Mouse (Mus musculus) neural tube, embryonic 15.5 days (tissue): ENCODE measurements around the gene Nudt19. TPM values are rescaled to one million over a fixed set of nuclear protein-coding genes. Genes with fewer than 3 reads are reported as not detected.
"Not testable (repeated sequence)": the region's sequence is repeated elsewhere in the genome, so short reads cannot be mapped to it uniquely, and the experiment has no call there.

ENCODE experiments used
- ATAC-seq: fragments of 200-750 bp; cut with Nextera tagmentation; 2 replicates; pipeline ENCODE4 v1.8.0; 2017; ENCODE audit warnings: mild to moderate bottlenecking, moderate TSS enrichment, moderate library complexity; ENCODE audit not compliant: low FRiP score
- H3K27ac ChIP-seq: fragments of 300-500 bp; sonication (generic); replicated peaks from 2 replicates; pipeline ENCODE4 v1.5.1; 2015; ENCODE audit warnings: mild to moderate bottlenecking, inconsistent platforms
- H3K27me3 ChIP-seq: fragments of 300-500 bp; sonication (generic); replicated peaks from 2 replicates; pipeline ENCODE4 v1.6.1; 2015; ENCODE audit warnings: inconsistent platforms
- H3K36me3 ChIP-seq: fragments of 300-500 bp; sonication (generic); 2 replicates; pipeline ENCODE4 v1.6.1; 2015; ENCODE audit warnings: inconsistent platforms
- H3K4me1 ChIP-seq: fragments of 300-500 bp; sonication (generic); 2 replicates; pipeline ENCODE4 v1.6.1; 2015; ENCODE audit warnings: inconsistent platforms
- H3K4me2 ChIP-seq: fragments of 300-500 bp; sonication (generic); 2 replicates; pipeline ENCODE4 v1.6.1; 2015; ENCODE audit warnings: inconsistent platforms, mild to moderate bottlenecking, moderate library complexity
- H3K4me3 ChIP-seq: fragments of 300-500 bp; sonication (generic); replicated peaks from 2 replicates; pipeline ENCODE4 v1.5.1; 2015; ENCODE audit warnings: mild to moderate bottlenecking, inconsistent platforms
- H3K9ac ChIP-seq: fragments of 300-500 bp; sonication (generic); replicated peaks from 2 replicates; pipeline ENCODE4 v1.6.1; 2015; ENCODE audit warnings: mild to moderate bottlenecking, inconsistent platforms
- H3K9me3 ChIP-seq: fragments of 300-500 bp; sonication (generic); replicated peaks from 2 replicates; pipeline ENCODE4 v1.6.1; 2016; ENCODE audit warnings: inconsistent platforms
- WGBS: fragments of 180-500 bp; shearing (Covaris S2); methylation state at CpG from one replicate; pipeline ENCODE4 v1.1.7; 2015; ENCODE audit warnings: mixed read lengths; 5-methylcytosine and 5-hydroxymethylcytosine counted together
- polyA plus RNA-seq: library from polyadenylated mRNA; unstranded; fragments of >200 nt; fragmentation: Nextera tagmentation; extraction: Ambion mirVana; gene quantifications from 2 replicates; pipeline ENCODE4 v1.2.1, GENCODE M21; 2015

Nudt19 gene
- polyA plus RNA-seq, 1 experiment from 2014 or later: 123 TPM

DNA sequence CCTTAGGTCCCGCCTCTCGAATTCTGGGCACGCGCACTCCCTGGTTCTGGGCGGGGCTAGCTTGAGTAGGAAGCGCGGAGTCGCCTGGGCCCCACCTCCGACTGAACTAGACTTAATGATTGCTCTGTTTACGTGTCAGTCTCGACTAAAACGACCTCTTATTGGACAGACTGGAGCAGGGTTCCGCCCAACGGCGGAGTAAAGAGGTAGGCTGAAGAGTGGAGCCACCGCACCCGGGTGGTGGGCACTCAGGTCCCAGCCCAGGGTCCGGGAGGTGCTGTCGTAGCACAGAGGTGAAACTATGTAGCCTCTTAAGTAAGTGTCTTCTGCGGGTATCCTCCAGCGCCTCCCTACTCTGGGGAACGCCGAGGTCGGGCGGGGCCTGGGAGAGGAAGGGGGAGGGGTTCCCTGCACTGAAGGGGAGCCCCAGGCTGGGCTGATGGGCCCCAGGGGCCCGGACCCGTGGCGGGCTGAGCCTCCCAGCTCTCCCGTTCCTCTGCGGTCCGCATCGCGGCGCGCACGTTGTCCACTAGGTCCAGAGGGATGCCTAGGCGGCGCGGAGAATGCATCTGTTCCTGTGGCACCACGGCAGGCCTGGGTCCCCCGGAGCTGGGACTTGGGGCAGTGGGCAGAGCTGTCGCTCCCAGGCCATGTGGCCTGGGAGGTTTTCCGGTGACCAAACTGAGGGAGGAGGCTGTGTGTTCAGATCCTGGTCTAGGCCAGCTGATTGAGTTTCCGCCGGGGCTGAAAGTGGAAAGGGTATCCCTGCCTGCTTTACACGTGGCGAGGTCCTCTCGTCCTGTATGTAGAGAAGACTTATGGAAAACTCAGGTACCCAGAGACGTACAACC lies 30.2 kb upstream of the Nudt19 start, which contains the start of gene Ankrd27:
Gene Ankrd27 (plus strand): TSS at position 190 of the 851 bp plus-strand sequence.
- Histone ChIP-seq H3K27ac (peak within 1 kb of the TSS; percentile 78), H3K4me1 (peaks cover 37% of the 10 kb centered on the region)

GRCm38 (mm10) chr7:35585191-35586054 lies 29.3 kb upstream of the Nudt19 start, which contains the start of gene Rgs9bp:
TSS of gene Rgs9bp (minus strand) at chr7:35585582.
- Histone ChIP-seq H3K4me1 (peaks cover 31% of the 10 kb centered on the region), H3K27me3 (peaks cover 42% of the 10 kb centered on the region), H3K9ac (peak within 1 kb of the TSS; percentile 84), H3K27ac (peak within 1 kb of the TSS; percentile 78), H3K9me3 (no peaks in the 10 kb centered on the region), H3K36me3 (no peaks in the 10 kb centered on the region), H3K4me3 (peak within 1 kb of the TSS; percentile 89), H3K4me2 (peak within 1 kb of the TSS; percentile 100)
- WGBS: under 1% methylated on average over 45 of the region's 45 CpGs
- peak; percentile 58 for ATAC-seq

More for the DNA sequence above, 30.2 kb upstream of the Nudt19 start, which contains the start of gene Ankrd27:
- Histone ChIP-seq H3K4me3 (peak within 1 kb of the TSS; percentile 89), H3K9me3 (no peaks in the 10 kb centered on the region), H3K4me2 (peak within 1 kb of the TSS; percentile 100), H3K36me3 (no peaks in the 10 kb centered on the region), H3K9ac (peak within 1 kb of the TSS; percentile 84), H3K27me3 (peaks cover 38% of the 10 kb centered on the region)
- under 1% methylated on average over 49 of the region's 49 CpGs for WGBS
- peak; percentile 98 for ATAC-seq

- H3K27ac ChIP-seq: no peak overlapping the region
- peak overlapping the region; percentile 100 for H3K4me2 ChIP-seq
- peak overlapping the region; percentile 89 for H3K4me3 ChIP-seq
- WGBS: under 1% methylated on average over 50 of the region's 50 CpGs
- peaks cover 31% of the 10 kb centered on the region for H3K4me1 ChIP-seq
- H3K9me3 ChIP-seq: no peaks in the 10 kb centered on the region
- peak overlapping the region; percentile 51 for H3K9ac ChIP-seq
- no peaks in the 10 kb centered on the region for H3K36me3 ChIP-seq
- no peak for ATAC-seq
- H3K27me3 ChIP-seq: peaks cover 42% of the 10 kb centered on the region
Measured at GRCm38 (mm10) chr7:35584786-35585190, 28.7 kb upstream of the Nudt19 start.

- Histone ChIP-seq H3K9me3 (no peaks in the 10 kb centered on the region), H3K9ac (peak overlapping the region; percentile 51), H3K4me1 (peaks cover 31% of the 10 kb centered on the region), H3K4me3 (peak overlapping the region; percentile 89), H3K36me3 (no peaks in the 10 kb centered on the region), H3K27ac (no peak overlapping the region), H3K4me2 (peak overlapping the region; percentile 100), H3K27me3 (peaks cover 42% of the 10 kb centered on the region)
- 5% methylated on average over 36 of the region's 36 CpGs for WGBS
- no peak for ATAC-seq
Measured at GRCm38 (mm10) chr7:35584068-35584785, 28.1 kb upstream of the Nudt19 start.

DNA sequence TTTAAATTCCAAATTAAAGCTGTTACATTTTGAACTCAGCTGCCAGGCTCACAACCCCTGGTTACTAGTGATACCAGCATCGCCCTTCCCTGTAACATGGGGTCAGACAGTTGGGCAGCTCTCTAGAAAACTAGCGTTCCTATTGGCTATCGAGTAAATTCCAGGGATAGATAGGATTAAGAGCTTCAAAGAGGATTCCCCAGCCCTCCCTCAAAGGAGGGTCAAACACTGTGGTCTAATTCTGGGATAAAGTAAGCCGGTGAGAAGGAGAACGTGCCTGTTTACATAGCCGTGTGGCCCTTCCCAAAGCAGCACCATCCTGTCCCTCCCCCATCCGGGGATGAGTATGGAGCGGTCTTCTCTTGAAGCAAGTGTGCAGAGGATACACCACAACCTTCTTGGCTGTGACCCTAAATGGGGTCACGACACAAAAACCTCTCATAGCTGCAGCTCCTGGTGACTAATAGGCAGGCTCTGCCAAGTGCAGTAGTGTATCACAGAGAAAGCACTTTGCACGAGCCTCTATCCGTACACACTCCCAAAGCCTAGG lies 27.4 kb upstream of the Nudt19 start:
- Histone ChIP-seq H3K4me2 (peak overlapping the region; percentile 100; the same call in 1 of the 2 replicates), H3K36me3 (no peaks in the 10 kb centered on the region), H3K4me1 (peaks cover 31% of the 10 kb centered on the region), H3K27ac (no peak overlapping the region), H3K9me3 (no peaks in the 10 kb centered on the region), H3K4me3 (0 out of 2 replicates have a peak overlapping the region, but pooled peaks have one; percentile 89), H3K9ac (no peak overlapping the region), H3K27me3 (peaks cover 43% of the 10 kb centered on the region)
- 26% methylated on average over 11 of the region's 11 CpGs for WGBS
- no peak for ATAC-seq

DNA sequence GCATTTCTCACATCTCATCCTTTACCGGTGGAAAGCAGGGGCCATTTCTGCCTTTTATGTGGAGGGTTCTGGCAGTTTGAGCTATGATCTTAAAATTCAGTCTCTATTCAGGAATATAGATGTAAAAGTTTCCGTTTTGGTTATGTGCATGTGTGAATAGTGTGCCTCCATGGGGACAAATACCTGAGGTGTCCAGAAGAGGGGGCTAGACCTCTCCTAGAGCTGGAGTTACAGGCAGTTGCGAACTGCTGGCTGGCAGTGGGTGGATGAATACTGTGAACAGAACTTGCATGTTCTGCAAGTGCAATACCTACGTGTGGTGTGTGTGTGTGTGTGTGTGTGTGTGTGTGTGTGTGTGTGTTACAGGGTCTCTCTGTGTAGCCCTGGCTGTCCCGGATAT lies 26.6 kb upstream of the Nudt19 start:
- 74% methylated on average over 5 of the region's 5 CpGs for WGBS
- Histone ChIP-seq H3K27me3 (peaks cover 49% of the 10 kb centered on the region), H3K27ac (no peak overlapping the region), H3K4me1 (peaks cover 28% of the 10 kb centered on the region), H3K36me3 (no peaks in the 10 kb centered on the region), H3K9me3 (no peaks in the 10 kb centered on the region), H3K4me3 (no peak overlapping the region), H3K4me2 (no peak overlapping the region), H3K9ac (no peak overlapping the region)
- ATAC-seq: no peak

GRCm38 (mm10) chr7:35579849-35580248 lies 23.7 kb upstream of the Nudt19 start:
- no peak overlapping the region for H3K27ac ChIP-seq
- H3K27me3 ChIP-seq: peaks cover 47% of the 10 kb centered on the region
- no peak overlapping the region for H3K4me3 ChIP-seq
- H3K36me3 ChIP-seq: no peaks in the 10 kb centered on the region
- peaks cover 8% of the 10 kb centered on the region for H3K4me1 ChIP-seq
- no peak overlapping the region for H3K9ac ChIP-seq
- WGBS: 34% methylated on average over 4 of the region's 4 CpGs
- H3K9me3 ChIP-seq: no peaks in the 10 kb centered on the region
- ATAC-seq: no peak
- no peak overlapping the region for H3K4me2 ChIP-seq

- not testable (repeated sequence) for H3K36me3 ChIP-seq, H3K27ac ChIP-seq, H3K4me3 ChIP-seq, H3K4me2 ChIP-seq, H3K27me3 ChIP-seq, H3K4me1 ChIP-seq, ATAC-seq, H3K9ac ChIP-seq, H3K9me3 ChIP-seq
- WGBS: 19% methylated on average over 6 of the region's 6 CpGs
Measured at GRCm38 (mm10) chr7:35570883-35571282, 14.8 kb upstream of the Nudt19 start.

DNA sequence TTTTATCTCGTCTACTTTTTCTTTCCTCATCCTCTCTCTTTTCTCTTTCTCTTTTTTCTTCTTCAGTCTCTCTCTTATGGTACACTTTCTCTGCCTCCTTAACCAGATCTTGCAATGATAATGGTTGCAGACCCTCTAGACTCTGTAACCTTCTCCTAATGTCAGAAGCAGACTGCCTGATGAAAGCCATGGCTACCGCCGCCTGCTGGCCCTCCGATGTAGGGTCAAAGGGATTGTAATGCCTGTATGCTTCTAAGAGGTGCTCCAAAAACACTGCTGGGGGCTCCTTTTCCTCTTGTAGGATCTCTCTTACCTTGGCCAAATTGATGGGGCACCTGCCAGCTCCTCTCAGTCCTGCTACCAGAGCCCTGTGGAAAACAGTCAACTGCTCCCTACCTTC lies 13.6 kb upstream of the Nudt19 start:
- not testable (repeated sequence) for H3K27me3 ChIP-seq, ATAC-seq, H3K36me3 ChIP-seq, H3K4me3 ChIP-seq, H3K4me2 ChIP-seq, H3K9ac ChIP-seq, H3K9me3 ChIP-seq, H3K27ac ChIP-seq, H3K4me1 ChIP-seq
- 90% methylated on average over 4 of the region's 4 CpGs for WGBS

- ATAC-seq, H3K9me3 ChIP-seq, H3K4me1 ChIP-seq, H3K27me3 ChIP-seq, H3K4me3 ChIP-seq, H3K9ac ChIP-seq, H3K36me3 ChIP-seq, H3K27ac ChIP-seq, H3K4me2 ChIP-seq: not testable (repeated sequence)
- 79% methylated on average over 13 of the region's 13 CpGs for WGBS
Measured at GRCm38 (mm10) chr7:35565965-35566364, 9.9 kb upstream of the Nudt19 start.

DNA sequence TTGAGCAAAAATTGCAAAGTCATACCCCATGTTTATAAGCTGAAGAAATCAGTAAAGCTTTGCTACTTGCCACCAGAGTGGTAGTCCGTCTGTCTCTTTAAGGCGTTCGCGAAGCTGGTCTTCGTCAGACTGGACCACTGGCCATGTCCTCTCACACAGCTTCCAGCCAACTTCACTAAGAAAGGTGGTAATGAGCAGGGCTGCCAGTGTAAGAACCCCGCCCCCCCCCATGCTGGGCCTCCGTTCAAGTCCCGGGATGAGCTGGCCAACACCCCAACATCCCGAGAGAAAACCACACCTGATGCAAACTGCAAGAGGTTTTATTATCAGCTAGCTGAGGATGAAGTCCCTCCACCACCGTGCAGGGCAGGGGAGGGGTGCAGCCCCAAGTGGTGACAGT lies 8.8 kb upstream of the Nudt19 start:
- H3K36me3 ChIP-seq, H3K4me2 ChIP-seq, H3K4me1 ChIP-seq, H3K27ac ChIP-seq, H3K9me3 ChIP-seq, ATAC-seq, H3K4me3 ChIP-seq, H3K9ac ChIP-seq, H3K27me3 ChIP-seq: not testable (repeated sequence)
- 85% methylated on average over 10 of the region's 10 CpGs for WGBS
